Mouse (Mus musculus) cerebellum, postnatal 14 days (tissue): Measurements from ENCODE around the gene AC161166.1.
"Not testable (repeated sequence)": the region's sequence is repeated elsewhere in the genome, so short reads cannot be mapped to it uniquely, and the experiment has no call there.

ENCODE experiments used
- DNase-seq, 2 experiments: peaks; one replicate each; pipeline ENCODE4 v3.0.0; 2021; ENCODE audit warnings: mixed read lengths in 2 of 2

AC161166.1 gene

DNA sequence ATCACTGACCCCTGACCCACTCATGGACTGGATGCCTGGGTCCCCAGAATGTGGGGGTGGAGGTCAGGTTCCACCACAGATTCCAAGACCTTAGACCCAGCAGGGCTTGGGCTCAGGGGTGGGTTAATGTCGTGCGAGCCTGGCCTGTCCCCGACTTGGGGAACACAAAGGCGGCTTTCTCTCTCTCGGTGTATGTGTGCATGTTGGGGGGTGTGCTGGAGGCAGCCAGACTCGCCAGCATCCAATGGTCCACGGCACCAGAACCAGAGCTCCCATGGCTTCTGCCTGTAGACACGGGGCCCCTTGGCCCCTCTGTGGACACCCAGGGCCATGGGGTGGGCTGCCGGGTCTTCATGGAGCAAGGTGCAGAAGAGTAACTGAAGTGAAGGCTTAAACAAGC, 26.8 kb downstream of the AC161166.1 start:
- DNase-seq, result no peak

GRCm38 (mm10) chr7:24483291-24483690, 29.0 kb downstream of the AC161166.1 start:
- not testable (repeated sequence) for DNase-seq

DNA sequence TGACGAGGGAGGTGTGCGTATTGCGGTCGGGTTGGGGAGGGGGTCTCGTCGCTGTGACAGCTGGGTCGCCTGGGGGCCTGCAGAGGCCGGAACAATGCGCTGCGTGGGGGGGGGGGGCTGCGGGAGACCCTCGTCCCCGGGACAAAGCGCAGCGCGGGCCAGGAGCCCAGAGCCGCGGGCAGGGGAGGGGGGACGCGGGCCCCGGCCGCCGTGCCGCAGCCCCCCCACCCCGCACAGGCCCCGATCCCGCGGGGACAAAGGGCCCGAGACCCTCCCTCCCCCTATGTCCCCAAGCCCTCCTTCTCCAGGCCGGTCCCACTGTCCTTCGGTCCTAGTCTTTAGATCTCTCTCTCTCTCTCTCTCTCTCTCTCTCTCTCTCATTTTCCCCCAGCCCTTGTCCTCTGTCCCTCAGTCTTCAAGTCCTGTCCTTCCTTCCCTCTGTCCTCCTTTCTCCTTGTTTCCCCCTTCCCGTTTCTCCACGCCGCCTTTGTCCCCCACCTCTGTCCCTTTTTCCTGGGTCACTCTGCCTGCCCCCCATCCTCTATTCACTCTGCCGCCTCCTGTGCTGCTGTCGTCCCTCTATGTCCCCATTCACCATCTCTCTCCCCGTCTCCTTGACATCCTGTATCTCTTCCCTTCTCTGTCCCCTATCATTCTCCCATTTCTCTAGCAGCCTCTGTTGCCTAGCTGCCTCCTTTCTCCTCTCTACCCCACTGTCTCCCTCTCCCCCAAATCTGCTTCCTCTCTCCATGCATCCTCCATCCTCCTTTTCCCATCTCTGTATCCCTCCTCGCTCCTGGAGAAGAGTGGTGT, 29.8 kb downstream of the AC161166.1 start:
- no peak for DNase-seq

GRCm38 (mm10) chr7:24481474-24482207, 30.6 kb downstream of the AC161166.1 start, which contains the start of gene Cadm4:
Gene Cadm4 (plus strand): TSS chr7:24482023.
- DNase-seq, result peak; percentile 97

- DNase-seq, result no peak
Measured at GRCm38 (mm10) chr7:24480986-24481473, 31.2 kb downstream of the AC161166.1 start.

DNA sequence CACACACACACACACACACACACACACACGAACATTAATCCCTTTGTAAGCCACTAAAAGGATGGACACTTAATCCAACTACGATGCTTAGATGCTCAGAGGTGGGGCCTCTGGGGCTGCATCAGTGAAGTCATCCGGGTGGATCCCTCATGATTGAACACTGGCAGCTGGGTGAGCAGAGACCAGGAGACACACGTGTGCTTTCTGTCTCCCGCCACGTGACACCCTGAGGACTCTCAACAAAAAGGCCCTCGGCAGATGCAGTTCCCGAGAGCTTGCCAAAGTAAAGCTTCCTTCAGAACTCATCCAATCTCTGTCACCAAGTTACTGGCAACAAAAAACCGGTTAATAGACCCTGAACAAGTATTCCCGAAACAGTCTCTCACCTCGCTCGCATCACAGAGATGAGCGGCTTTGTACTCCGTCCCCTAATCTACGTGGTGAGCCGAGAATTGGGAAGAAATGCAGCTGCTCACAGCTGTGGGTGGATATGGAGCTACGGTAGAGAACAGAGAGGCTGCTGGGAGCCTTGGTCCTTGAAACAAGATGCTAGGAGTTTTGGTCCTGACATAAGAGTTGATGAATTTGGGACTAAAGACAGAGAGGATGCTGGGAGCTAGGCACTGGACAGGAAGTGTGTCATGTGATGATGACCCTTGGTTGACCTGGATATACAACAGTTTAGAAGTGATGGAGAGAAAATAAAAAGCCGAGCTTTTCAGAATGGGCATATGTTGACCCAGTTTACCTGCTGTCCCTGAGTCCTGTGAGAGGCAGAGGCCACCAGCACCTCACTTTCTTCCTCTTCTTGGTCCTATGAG, 31.9 kb downstream of the AC161166.1 start:
- DNase-seq, result no peak

DNA sequence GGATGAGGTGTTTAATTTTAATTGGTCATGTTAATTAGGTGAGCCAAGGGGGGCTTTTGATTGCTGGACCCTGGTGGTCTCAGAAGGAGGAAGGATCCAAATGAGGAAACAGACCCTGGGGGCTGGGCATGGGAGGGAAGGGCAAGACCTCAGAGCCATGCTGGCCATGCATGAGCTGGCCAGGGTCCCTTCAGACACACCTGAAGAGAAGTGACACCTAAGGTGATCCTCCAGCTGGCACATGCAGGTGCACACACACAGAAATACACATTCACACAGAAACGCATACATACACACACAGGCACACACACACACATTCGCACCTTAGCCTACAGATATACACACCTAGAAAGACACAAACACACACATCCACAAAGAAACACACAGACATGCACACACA, 32.6 kb downstream of the AC161166.1 start:
- no peak for DNase-seq

- no peak for DNase-seq
Measured at GRCm38 (mm10) chr7:24478911-24479310, 33.3 kb downstream of the AC161166.1 start.

GRCm38 (mm10) chr7:24476856-24477255, 35.4 kb downstream of the AC161166.1 start:
- DNase-seq, result no peak

DNA sequence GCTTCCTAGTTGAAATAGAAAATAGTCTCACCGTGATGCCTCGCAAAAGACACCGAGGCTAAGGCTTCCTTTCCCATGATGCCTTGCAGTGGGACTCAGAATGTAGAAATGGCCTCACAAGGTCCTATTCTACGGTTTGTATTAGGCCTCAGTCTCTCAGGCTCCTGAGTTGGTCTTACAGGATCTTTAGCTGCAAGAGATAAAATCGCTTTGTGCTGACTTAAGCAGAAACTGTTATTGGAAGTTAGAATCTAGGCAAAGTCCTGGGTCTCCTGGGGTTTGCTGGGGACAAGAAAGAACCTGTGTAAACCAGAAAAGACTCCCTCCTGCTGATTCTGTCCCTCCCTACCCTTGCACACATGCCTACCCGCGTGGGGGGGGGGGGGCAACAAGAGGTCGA, 35.9 kb downstream of the AC161166.1 start:
- no peak for DNase-seq

DNA sequence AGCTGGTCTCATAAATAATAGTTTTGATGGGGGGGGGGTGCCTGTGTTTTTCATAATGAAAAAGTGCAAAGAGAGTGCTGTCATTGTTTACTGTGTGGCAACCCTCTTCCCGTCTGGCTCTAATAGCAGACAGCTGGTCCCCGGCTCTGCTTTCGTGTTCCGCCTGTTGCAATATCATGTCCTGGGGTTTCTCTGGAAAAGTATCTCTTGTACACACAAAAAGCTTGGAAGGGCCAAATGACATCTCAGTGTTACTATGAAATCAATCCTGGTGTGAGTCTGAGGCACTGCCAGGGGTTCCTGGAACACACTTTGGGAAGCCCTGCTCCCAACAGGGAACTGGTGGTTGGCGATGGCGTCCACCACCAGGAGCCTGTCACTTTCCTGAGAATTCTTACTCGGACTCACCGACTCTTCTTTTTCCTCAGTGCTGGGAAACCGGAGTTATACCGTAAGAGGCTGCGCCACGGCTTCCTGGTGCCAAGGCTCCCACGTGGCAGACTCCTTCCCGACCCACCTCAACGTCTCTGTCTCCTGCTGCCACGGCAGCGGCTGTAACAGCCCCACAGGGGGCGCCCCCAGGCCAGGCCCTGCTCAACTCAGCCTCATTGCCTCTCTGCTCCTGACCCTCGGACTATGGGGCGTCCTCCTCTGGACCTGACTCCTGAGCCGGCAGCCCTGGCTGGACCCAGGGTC, 37.3 kb downstream of the AC161166.1 start:
- peak; percentile 57 to 58 for DNase-seq

- DNase-seq, result peak; percentile 89 to 90
Measured at GRCm38 (mm10) chr7:24473913-24474529, 38.2 kb downstream of the AC161166.1 start.

DNA sequence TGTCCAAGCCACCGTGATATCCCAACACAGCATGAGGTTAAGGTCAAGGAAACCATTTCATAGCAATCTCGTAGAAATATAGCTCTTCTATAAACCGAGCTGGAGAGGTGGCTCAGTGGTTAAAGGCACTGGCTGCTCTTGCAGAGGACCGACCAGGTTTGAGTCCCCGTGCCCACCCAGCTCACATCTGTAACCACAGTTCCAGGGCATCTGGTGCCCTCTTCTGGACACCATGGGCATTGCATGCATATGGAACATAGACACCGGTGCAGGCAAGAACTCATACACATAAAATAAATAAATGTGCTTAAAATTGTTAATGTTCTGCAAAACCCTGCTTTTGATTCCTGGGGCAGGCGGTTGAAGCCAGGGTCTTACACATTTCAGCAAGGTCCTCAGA, 39.3 kb downstream of the AC161166.1 start:
- DNase-seq, result peak in 1 of 2 experiments; percentile 67

- no peak for DNase-seq
Measured at GRCm38 (mm10) chr7:24472442-24472841, 39.8 kb downstream of the AC161166.1 start.

GRCm38 (mm10) chr7:24470356-24470755, 41.9 kb downstream of the AC161166.1 start:
- peak; percentile 66 for DNase-seq

GRCm38 (mm10) chr7:24469126-24469525, 43.1 kb downstream of the AC161166.1 start:
- peak in 1 of 2 experiments; percentile 61 for DNase-seq

DNA sequence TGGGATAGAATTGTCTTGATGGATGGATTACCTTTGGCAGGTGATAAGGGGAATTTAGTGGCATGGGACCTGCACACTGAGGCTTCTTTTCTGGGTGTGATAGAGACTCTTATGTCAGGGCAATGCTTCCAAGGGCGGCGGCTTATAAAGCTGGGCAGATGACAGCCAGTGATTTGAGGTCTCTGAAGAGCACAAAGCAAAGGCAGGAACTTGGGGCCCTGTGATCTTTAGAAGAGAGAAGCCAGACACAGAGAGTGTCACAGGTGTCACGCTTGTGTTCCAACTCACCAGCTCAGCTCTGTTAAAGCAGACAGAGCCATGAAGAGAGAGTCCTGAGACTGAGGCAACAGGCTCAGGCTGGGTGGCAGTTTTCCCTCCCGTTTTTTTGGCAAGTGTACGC, 44.4 kb downstream of the AC161166.1 start:
- no peak for DNase-seq

DNA sequence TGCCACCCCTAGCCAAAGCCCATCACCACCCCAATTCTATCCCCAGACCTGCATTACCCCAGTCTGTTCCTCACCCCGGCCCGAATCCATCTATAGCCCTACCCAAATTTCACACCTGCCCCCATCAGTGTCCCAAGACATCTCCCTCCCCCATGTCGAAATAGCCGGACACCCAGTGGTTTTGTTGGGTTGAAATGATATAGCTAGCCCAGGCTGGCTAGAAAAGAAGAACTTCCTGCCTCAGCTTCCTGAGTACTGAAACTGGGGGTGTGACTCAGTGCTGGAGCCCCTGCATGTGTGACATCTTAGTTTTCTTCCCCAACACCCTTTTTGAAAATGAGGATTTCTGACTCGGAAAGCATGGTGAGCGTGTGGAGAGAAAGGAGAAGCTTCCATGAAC, 45.4 kb downstream of the AC161166.1 start:
- no peak for DNase-seq

DNA sequence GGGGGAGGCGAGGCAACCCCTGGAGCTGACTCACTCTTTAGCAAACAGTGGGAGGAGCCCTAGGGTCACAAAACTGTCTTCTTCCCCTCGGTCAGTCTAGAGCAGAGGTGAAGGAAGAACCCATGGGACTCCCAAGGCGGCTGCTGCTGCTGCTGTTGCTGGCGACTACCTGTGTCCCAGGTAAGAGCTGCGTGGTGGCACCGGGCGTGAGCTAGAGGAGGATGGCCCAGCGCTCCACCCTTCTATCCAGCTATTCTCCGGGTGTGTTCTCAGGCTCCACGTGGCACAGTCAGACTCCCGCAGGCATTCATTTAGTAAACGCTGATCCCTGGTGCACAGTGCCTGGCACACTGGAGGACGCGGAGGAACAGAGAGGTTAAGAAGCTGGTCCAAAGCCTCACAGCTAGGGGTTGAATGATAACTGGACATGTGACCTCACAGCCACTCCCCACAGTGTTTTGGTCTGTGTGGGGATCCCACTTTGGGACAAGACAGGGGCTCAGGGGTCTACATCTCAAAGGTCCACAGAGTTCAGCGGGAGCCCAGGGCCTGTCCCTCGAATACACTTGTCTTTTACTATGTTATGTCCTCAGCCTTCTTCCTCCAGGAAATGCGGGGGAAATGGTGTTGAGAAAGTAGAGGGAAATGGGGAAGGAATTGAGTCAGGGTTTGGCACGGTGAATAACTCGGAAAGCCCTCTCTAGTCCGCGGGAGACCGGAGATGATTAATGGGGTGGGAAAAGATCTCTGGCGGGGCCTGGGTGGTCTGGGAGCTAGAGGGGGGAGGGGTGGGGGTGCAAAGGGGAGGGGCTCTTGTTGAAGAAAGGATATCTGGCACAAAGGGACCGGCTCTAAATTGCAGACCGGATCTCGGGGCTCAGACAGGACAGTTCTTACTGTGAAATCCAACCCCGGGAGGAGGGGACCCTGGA, 49.6 kb downstream of the AC161166.1 start, which contains the start of gene Plaur:
Gene Plaur (plus strand): TSS at position 97 of the 932 bp plus-strand sequence.
- no peak for DNase-seq

GRCm38 (mm10) chr7:24461376-24462051, 50.7 kb downstream of the AC161166.1 start:
- no peak for DNase-seq
